Comparison of ENCODE assay signal across 7 mouse cellular contexts in genomic region chr12:79362219-79362618, GRCm38 (mm10).
A peak's percentile ranks its signal among the peaks of the same experiment; 100 is the strongest.
DNase-seq lines count a peak whose midpoint lies in the region; ATAC-seq and TF ChIP-seq lines count a peak whose summit lies in the region.

No protein-coding gene starts in this region.

- peak; percentile 27 for DNase-seq in left cerebral cortex, postnatal 4 days
- DNase-seq in left cerebral cortex, adult 8-10 months (ENCODE audit: low spot score in 2 of 2): no peak
- DNase-seq in Patski (ENCODE audit: low read depth, low spot score): no peak
- DNase-seq in embryo, embryonic 10 days (ENCODE audit: low spot score): peak; percentile 71
- DNase-seq in mesoderm, embryonic 11.5 days (ENCODE audit: low read depth, low spot score): peak; percentile 51
- no peak for DNase-seq in urinary bladder, postnatal 4 days (ENCODE audit: low spot score in 2 of 2)

- no peak overlapping the region for H3K4me2 ChIP-seq in intestine, embryonic 15.5 days (replicated peaks)

- H3K4me1 ChIP-seq in intestine, embryonic 15.5 days (replicated peaks): no peaks in the 10 kb centered on the region

- H3K27me3 ChIP-seq in Patski: no peaks in the 10 kb centered on the region
- H3K27me3 ChIP-seq in intestine, embryonic 15.5 days (replicated peaks): no peaks in the 10 kb centered on the region

- ATAC-seq in Patski: no peak
- no peak for ATAC-seq in intestine, embryonic 15.5 days

- intact Hi-C loops in left cerebral cortex, postnatal 4 days (cut with DNase I): no loop called here

- CTCF ChIA-PET in Patski (lab: Charles Lee): interaction anchor here (1.3 kb wide), 1 partner anchor 771 kb away, joined by 3 read pairs; no protein-coding TSS in a partner anchor

- in situ Hi-C loops in Patski (cut with MboI; ENCODE audit: low pct_unique_long_range_greater_than_20kb): loop anchor here (25.0 kb wide), 1 partner anchor 400 kb away; no protein-coding TSS in a partner anchor

- no peak overlapping the region for H3K9ac ChIP-seq in intestine, embryonic 15.5 days

- no peaks in the 10 kb centered on the region for H3K9me3 ChIP-seq in intestine, embryonic 15.5 days

- no peak overlapping the region for H3K27ac ChIP-seq in intestine, embryonic 15.5 days

- peak; percentile 63 for TF ChIP-seq CTCF in Patski (IDR thresholded peaks at IDR 0.05)

- H3K4me3 ChIP-seq in intestine, embryonic 15.5 days (replicated peaks): no peak overlapping the region

- WGBS in intestine, embryonic 15.5 days: 76% methylated on average over 1 of the region's 1 CpGs

- POLR2A ChIA-PET in Patski (lab: Charles Lee): no interaction called here

- H3K36me3 ChIP-seq in intestine, embryonic 15.5 days: no peaks in the 10 kb centered on the region

Comparison
In these comparisons a context has a peak if more than half of its experiments do, and no peak if none do; other contexts are left out.
1. DNase-seq: peak in left cerebral cortex, postnatal 4 days (single experiment), embryo, embryonic 10 days (single experiment) and mesoderm, embryonic 11.5 days (single experiment); none in left cerebral cortex, adult 8-10 months (0 of 2), Patski (single experiment) and urinary bladder, postnatal 4 days (0 of 2).